Comparison of ENCODE assay signal across 13 mouse cellular contexts in the genomic region with DNA sequence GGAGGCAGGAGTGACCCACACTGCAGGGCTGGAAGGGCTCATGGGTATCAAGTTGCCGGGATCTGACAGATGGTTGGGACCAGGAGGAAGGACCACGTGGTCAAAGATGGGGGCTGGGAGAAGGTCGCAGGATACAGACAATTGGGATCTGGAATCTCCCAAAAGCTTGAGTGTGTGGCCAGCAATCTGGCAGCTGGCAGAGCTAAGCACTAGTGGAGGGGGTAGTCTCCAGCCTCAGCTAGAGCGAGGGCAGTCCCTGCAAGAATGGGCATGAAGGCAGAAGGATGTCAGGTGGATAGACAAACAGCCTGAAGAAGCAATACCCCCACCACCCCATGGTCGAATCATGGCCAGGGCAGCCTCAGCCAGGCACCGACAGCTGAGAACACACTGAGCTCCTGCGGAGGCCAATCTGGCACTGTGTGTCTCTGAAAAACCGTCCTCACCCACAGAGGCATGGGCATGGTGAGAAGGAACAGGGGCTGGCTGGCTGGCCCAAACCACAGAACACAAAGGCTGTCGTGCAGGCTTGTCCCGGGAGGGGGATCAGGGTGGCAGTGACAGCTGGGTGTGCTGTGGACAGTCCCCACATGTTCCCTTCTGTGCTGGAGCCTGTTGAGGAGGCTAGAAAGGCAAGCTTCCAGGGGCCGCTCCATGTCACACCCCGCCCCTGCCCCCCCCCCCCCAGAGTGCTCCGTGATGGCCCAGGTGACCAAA. TPM values are rescaled to one million over a fixed set of nuclear protein-coding genes. Genes with fewer than 3 reads are reported as not detected.
DNase-seq lines count a peak whose midpoint lies in the region; ATAC-seq and TF ChIP-seq lines count a peak whose summit lies in the region.
"Had no signal": no experiment of that assay in that cellular context is flagged by ENCODE, and none has a peak within 500 bp of the region (broad histone marks: within the 10 kb centered on the region; RNA-seq: fewer than 3 reads in every experiment).

No protein-coding gene starts in this region.

- H3K9me3 ChIP-seq in intestine, embryonic 16.5 days (ENCODE audit: control insufficient read depth, low read length), result no peaks in the 10 kb centered on the region
- no peaks in the 10 kb centered on the region for H3K9me3 ChIP-seq in intestine, embryonic 15.5 days
- no peaks in the 10 kb centered on the region for H3K9me3 ChIP-seq in hindbrain, embryonic 15.5 days
- H3K9me3 ChIP-seq: neural tube, embryonic 12.5 days had no signal

- no peak overlapping the region for H3K27ac ChIP-seq in intestine, embryonic 16.5 days (ENCODE audit: low read length)
- no peak overlapping the region for H3K27ac ChIP-seq in intestine, embryonic 15.5 days
- peak overlapping the region; percentile 42; the same call in 1 of the 2 replicates for H3K27ac ChIP-seq in hindbrain, embryonic 15.5 days (replicated peaks)
- H3K27ac ChIP-seq: macrophage; neural tube, embryonic 12.5 days had no signal

- no peak for TF ChIP-seq POLR2A in brain, embryonic 14.5 days (IDR thresholded peaks at IDR 0.05; ENCODE audit: borderline replicate concordance, extremely low read depth, insufficient read depth, insufficient read length, poor library complexity, severe bottlenecking)

- no peaks in the 10 kb centered on the region for H3K27me3 ChIP-seq in intestine, embryonic 16.5 days (replicated peaks; ENCODE audit: control insufficient read depth, insufficient read depth, low read length)
- no peaks in the 10 kb centered on the region for H3K27me3 ChIP-seq in intestine, embryonic 15.5 days (replicated peaks)
- no peaks in the 10 kb centered on the region for H3K27me3 ChIP-seq in hindbrain, embryonic 15.5 days
- H3K27me3 ChIP-seq: neural tube, embryonic 12.5 days had no signal

- H3K36me3 ChIP-seq in intestine, embryonic 16.5 days (ENCODE audit: control insufficient read depth, insufficient read depth, low read length), result no peaks in the 10 kb centered on the region
- H3K36me3 ChIP-seq in intestine, embryonic 15.5 days, result no peaks in the 10 kb centered on the region
- no peaks in the 10 kb centered on the region for H3K36me3 ChIP-seq in hindbrain, embryonic 15.5 days
- H3K36me3 ChIP-seq: neural tube, embryonic 12.5 days had no signal

- ATAC-seq in intestine, embryonic 16.5 days, result no peak
- ATAC-seq in intestine, embryonic 15.5 days, result no peak
- peak; percentile 32; the same call in 1 of the 2 replicates for ATAC-seq in hindbrain, embryonic 15.5 days (ENCODE audit: low FRiP score, low read depth)

- no peaks in the 10 kb centered on the region; the same call in 1 of the 2 replicates for H3K4me1 ChIP-seq in intestine, embryonic 16.5 days (ENCODE audit: control insufficient read depth, insufficient read depth, low read length)
- 0 out of 2 replicates have a peak, but pooled peaks cover 3% of the 10 kb centered on the region for H3K4me1 ChIP-seq in intestine, embryonic 15.5 days (replicated peaks)
- no peaks in the 10 kb centered on the region for H3K4me1 ChIP-seq in hindbrain, embryonic 15.5 days (replicated peaks)
- H3K4me1 ChIP-seq: neural tube, embryonic 12.5 days had no signal

- H3K9ac ChIP-seq in intestine, embryonic 16.5 days (ENCODE audit: low read depth, low read length), result peak overlapping the region; percentile 24; the same call in 1 of the 2 replicates
- H3K9ac ChIP-seq in intestine, embryonic 15.5 days, result no peak overlapping the region
- H3K9ac ChIP-seq in hindbrain, embryonic 15.5 days, result no peak overlapping the region
- H3K9ac ChIP-seq: neural tube, embryonic 12.5 days had no signal

- 70% methylated on average over 13 of the region's 13 CpGs for WGBS in intestine, embryonic 16.5 days
- WGBS in intestine, embryonic 15.5 days, result 65% methylated on average over 13 of the region's 13 CpGs
- WGBS in hindbrain, embryonic 15.5 days, result 65% methylated on average over 13 of the region's 13 CpGs

- no peak for TF ChIP-seq CTCF in brain, embryonic 14.5 days (IDR thresholded peaks at IDR 0.05; ENCODE audit: borderline replicate concordance, extremely low read depth, insufficient read depth, insufficient read length)

- no peak overlapping the region for H3K4me3 ChIP-seq in intestine, embryonic 16.5 days (ENCODE audit: low read length)
- H3K4me3 ChIP-seq in intestine, embryonic 15.5 days (replicated peaks), result no peak overlapping the region
- H3K4me3 ChIP-seq in hindbrain, embryonic 15.5 days, result no peak overlapping the region
- H3K4me3 ChIP-seq: neural tube, embryonic 12.5 days had no signal

- H3K4me2 ChIP-seq in intestine, embryonic 16.5 days (ENCODE audit: low read depth, low read length), result no peak overlapping the region
- no peak overlapping the region for H3K4me2 ChIP-seq in intestine, embryonic 15.5 days (replicated peaks)
- no peak overlapping the region for H3K4me2 ChIP-seq in hindbrain, embryonic 15.5 days
- H3K4me2 ChIP-seq: neural tube, embryonic 12.5 days had no signal

- peak; percentile 33 for DNase-seq in brain, embryonic 14.5 days (ENCODE audit: low read depth)
- peak; percentile 83 for DNase-seq in cerebellum, adult 9-11 months
- no peak for DNase-seq in spleen, postnatal 36 days (ENCODE audit: low spot score in 2 of 2)
- DNase-seq in right cerebral cortex, adult 18-20 months, result no peak
- no peak for DNase-seq in kidney, postnatal 36 days
- DNase-seq: heart, postnatal 14 days; right cerebral cortex, postnatal 25 days; thymus, adult 18-20 months had no signal

RNA-seq across cellular contexts. Expression of gene Fam213b, which starts 11.9 kb away (rescaled TPM):
- polyA plus RNA-seq in intestine, embryonic 16.5 days (2015; fragmentation: Nextera tagmentation; extraction: Ambion mirVana), result 39.7 and 42.8 TPM in 2 replicates
- 32.0 and 37.2 TPM in 2 replicates for polyA plus RNA-seq in intestine, embryonic 15.5 days (2015; fragmentation: Nextera tagmentation; extraction: Ambion mirVana)
- 28.9 and 30.7 TPM in 2 replicates for polyA plus RNA-seq in brain, embryonic 14.5 days (2012; rRNA removed)
- 64.2 and 67.1 TPM in 2 replicates for polyA plus RNA-seq in hindbrain, embryonic 15.5 days (2015; fragmentation: Nextera tagmentation; extraction: Ambion mirVana)

RNA-seq across cellular contexts. Expression of gene Mmel1, which starts 17.6 kb away (rescaled TPM):
- 0.10 and 0.39 TPM in 2 replicates for polyA plus RNA-seq in intestine, embryonic 16.5 days (2015; fragmentation: Nextera tagmentation; extraction: Ambion mirVana)
- 0.20 and 0.34 TPM in 2 replicates for polyA plus RNA-seq in intestine, embryonic 15.5 days (2015; fragmentation: Nextera tagmentation; extraction: Ambion mirVana)
- 0.29 and 0.30 TPM in 2 replicates for polyA plus RNA-seq in brain, embryonic 14.5 days (2012; rRNA removed)
- 0.45 and 0.86 TPM in 2 replicates for polyA plus RNA-seq in hindbrain, embryonic 15.5 days (2015; fragmentation: Nextera tagmentation; extraction: Ambion mirVana)
- polyA plus RNA-seq: macrophage had no signal

RNA-seq across cellular contexts. Expression of gene Tnfrsf14, which starts 41.3 kb away (rescaled TPM):
- 2.3 and 3.5 TPM in 2 replicates for polyA plus RNA-seq in intestine, embryonic 16.5 days (2015; fragmentation: Nextera tagmentation; extraction: Ambion mirVana)
- 3.0 and 3.6 TPM in 2 replicates for polyA plus RNA-seq in intestine, embryonic 15.5 days (2015; fragmentation: Nextera tagmentation; extraction: Ambion mirVana)
- 0.79 and 1.8 TPM in 2 replicates for polyA plus RNA-seq in brain, embryonic 14.5 days (2012; rRNA removed)
- polyA plus RNA-seq in hindbrain, embryonic 15.5 days (2015; fragmentation: Nextera tagmentation; extraction: Ambion mirVana), result 0.64 and 0.71 TPM in 2 replicates

RNA-seq across cellular contexts. Expression of gene Ttc34, which starts 49.8 kb away (rescaled TPM):
- polyA plus RNA-seq in intestine, embryonic 16.5 days (2015; fragmentation: Nextera tagmentation; extraction: Ambion mirVana), result 0.06 and 0.12 TPM in 2 replicates
- polyA plus RNA-seq in intestine, embryonic 15.5 days (2015; fragmentation: Nextera tagmentation; extraction: Ambion mirVana), result 0.10 TPM in 1 of 2 replicates, not detected in the other
- 0.50 and 1.00 TPM in 2 replicates for polyA plus RNA-seq in brain, embryonic 14.5 days (2012; rRNA removed)
- 1.2 and 2.0 TPM in 2 replicates for polyA plus RNA-seq in hindbrain, embryonic 15.5 days (2015; fragmentation: Nextera tagmentation; extraction: Ambion mirVana)
- polyA plus RNA-seq: macrophage had no signal

Comparison
In these comparisons a context has a peak if more than half of its experiments do, and no peak if none do; other contexts are left out.
1. DNase-seq: peak in brain, embryonic 14.5 days (single experiment) and cerebellum, adult 9-11 months (single experiment); none in spleen, postnatal 36 days (0 of 2), right cerebral cortex, adult 18-20 months (single experiment) and kidney, postnatal 36 days (0 of 2).